Mouse (Mus musculus) spleen, adult 10 weeks (tissue): ENCODE measurements around the gene Ugt2b37. TPM values are rescaled to one million over a fixed set of nuclear protein-coding genes. Genes with fewer than 3 reads are reported as not detected.

Experiments
- polyA plus RNA-seq: library from polyadenylated mRNA; stranded (reverse); fragments of 350-450 nt; fragmentation: Illumina TruSeq; extraction: RNeasy Lipid Tissue Mini Kit (QIAGEN cat#74804); gene quantifications from one replicate; pipeline ENCODE4 v1.2.3, GENCODE M21; 2015; ENCODE audit warnings: low replicate concordance; ENCODE audit not compliant: insufficient read depth

The Ugt2b37 gene
- polyA plus RNA-seq = not detected

GRCm38 (mm10) chr5:87254676-87255075 lies at the start of gene Ugt2b37:
Gene Ugt2b37 (minus strand): TSS chr5:87254804.

Other genes starting within 250 kb of the Ugt2b37 start
- not detected for gene Ugt2b36, start 162.2 kb downstream of the Ugt2b37 start, polyA plus RNA-seq
- gene Ugt2b5, start 114.5 kb downstream of the Ugt2b37 start, polyA plus RNA-seq = not detected
- not detected for gene Ugt2a3, start 82.4 kb upstream of the Ugt2b37 start, polyA plus RNA-seq
- gene Ugt2b38, start 169.4 kb upstream of the Ugt2b37 start, polyA plus RNA-seq = not detected
- not detected for gene Ugt2a2, start 227.5 kb upstream of the Ugt2b37 start, polyA plus RNA-seq
- gene Gm43638, start 232.0 kb upstream of the Ugt2b37 start, polyA plus RNA-seq = not detected
- not detected for gene Ugt2a1, start 236.1 kb upstream of the Ugt2b37 start, polyA plus RNA-seq